Mouse (Mus musculus): ENCODE results near the gene Aipl1.

GRCm38 (mm10) chr11:72032091-72032490, 5.2 kb downstream of the Aipl1 start:
- no peak for TF ChIP-seq CTCF (IDR thresholded peaks at IDR 0.05; ENCODE audit: extremely low read depth, insufficient read depth, insufficient read length, insufficient replicate concordance)
- TF ChIP-seq POLR2A (IDR thresholded peaks at IDR 0.05; ENCODE audit: low read depth, low read length), result no peak
